Mouse (Mus musculus) ES-E14 (cell line): ENCODE data around the gene Josd2.

Experiments
- MAFK ChIP-seq: IDR thresholded peaks from 2 replicates; pipeline ENCODE4 v1.6.1; 2014; ENCODE audit warnings: mild to moderate bottlenecking, low read depth, low read length, inconsistent platforms; ENCODE audit not compliant: insufficient read depth
- ZC3H11A ChIP-seq: IDR thresholded peaks from 2 replicates; pipeline ENCODE4 v1.6.1; 2012; ENCODE audit warnings: low read depth, mild to moderate bottlenecking, inconsistent platforms, low read length, borderline replicate concordance

DNA sequence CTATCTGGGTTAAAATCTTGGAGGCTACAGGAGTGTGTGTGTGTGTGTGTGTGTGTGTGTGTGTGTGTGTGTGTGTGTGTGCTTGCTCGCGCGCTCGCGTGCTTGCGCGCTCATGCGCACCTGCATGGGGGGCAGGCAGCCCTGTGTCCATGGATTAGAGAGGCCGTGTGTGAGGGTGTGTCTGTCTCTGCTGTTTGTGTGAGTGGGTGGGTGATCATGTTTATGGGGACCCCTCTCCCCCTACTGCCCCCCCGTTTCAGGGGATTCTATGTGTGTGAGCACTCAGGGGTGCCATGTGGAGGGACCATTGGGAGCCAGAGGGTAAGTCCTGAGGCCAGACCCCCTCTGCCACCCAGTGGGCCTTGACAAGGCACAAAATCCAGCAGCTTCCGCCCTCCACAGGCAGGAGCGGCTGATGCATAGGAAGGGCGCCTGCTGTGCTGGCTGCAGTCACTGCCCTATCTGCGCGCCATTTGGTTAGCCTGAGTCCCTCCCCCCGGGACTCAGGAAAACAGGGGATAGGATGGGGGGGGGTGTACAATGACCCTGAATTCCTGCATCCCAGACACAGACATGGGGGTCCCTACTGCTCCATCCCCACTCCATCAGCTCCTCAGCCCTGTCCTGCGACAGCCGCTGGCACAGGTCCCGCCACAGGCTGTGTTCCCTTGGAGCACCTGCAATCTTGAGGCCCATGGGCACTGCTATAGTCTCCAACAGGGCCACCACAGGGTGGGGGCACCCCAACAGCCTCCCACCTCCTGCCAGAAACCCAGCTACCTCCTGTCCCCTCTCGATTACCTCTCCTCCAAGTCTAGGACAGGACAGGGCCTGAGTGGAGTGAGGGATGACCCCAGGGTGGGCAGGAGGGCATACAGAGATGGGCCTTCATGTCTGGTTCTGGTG, 24.3 kb upstream of the Josd2 start:
- TF ChIP-seq ZC3H11A (no peak), MAFK (no peak)
